Mouse (Mus musculus) macrophage (primary cell): ENCODE results near the gene Ccdc115. TPM values are rescaled to one million over a fixed set of nuclear protein-coding genes. Genes with fewer than 3 reads are reported as not detected.
A peak's percentile ranks its signal among the peaks of the same experiment; 100 is the strongest.

Source experiments
- H3K27ac ChIP-seq: fragments of 350-480 bp; formaldehyde crosslinking; 2 replicates; pipeline ENCODE4 v1.9.0; 2021
- H3K36me3 ChIP-seq: fragments of 350-480 bp; formaldehyde crosslinking; 2 replicates; pipeline ENCODE4 v1.9.0; 2021; ENCODE audit errors: inconsistent target
- H3K4me3 ChIP-seq: fragments of 350-480 bp; formaldehyde crosslinking; 2 replicates; pipeline ENCODE4 v1.9.0; 2021; ENCODE audit errors: inconsistent target
- H3K79me2 ChIP-seq: fragments of 350-480 bp; formaldehyde crosslinking; 2 replicates; pipeline ENCODE4 v1.9.0; 2021; ENCODE audit errors: inconsistent target
- WGBS: methylation state at CpG from one replicate; pipeline ENCODE4 v1.1.7; 2026; ENCODE audit warnings: inconsistent platforms; ENCODE audit not compliant: missing documents; 5-methylcytosine and 5-hydroxymethylcytosine counted together
- polyA plus RNA-seq: library from polyadenylated mRNA; stranded (reverse); fragments of 250-400 nt; gene quantifications from 3 replicates; pipeline ENCODE4 v1.2.4, GENCODE M21; 2018; ENCODE audit warnings: inconsistent platforms
- total RNA-seq, 78 experiments: library from RNA; depleted of rRNA; stranded (reverse); fragments of 250-400 nt; gene quantifications; 1 replicate in 9 of 78; 2 replicates in 24 of 78; 3 replicates in 43 of 78; 4 replicates in 2 of 78; pipeline ENCODE4 v1.2.4; 2018; ENCODE audit warnings: inconsistent platforms in 56 of 78

Gene Ccdc115
- total RNA-seq (2018; cell fraction: chromatin; rRNA removed): 10 to 100 TPM in 17 of 26 experiments, 1 to 10 TPM in 9; 3.7 to 37.4 (median 15.7) TPM
- total RNA-seq (2018; cell fraction: cytosol; rRNA removed): 10 to 100 TPM; 16.6 to 50.3 (median 38.0) TPM
- total RNA-seq (2018; cell fraction: nucleus; rRNA removed): 10 to 100 TPM in 22 of 26 experiments, 1 to 10 TPM in 4; 8.3 to 41.2 (median 16.2) TPM
- 47.2 to 87.1 TPM (median 69.5 TPM) in 3 replicates for polyA plus RNA-seq

- H3K36me3 ChIP-seq: peaks cover 32% of the 10 kb centered on the region
- peak within 1 kb of the TSS; percentile 75 for H3K4me3 ChIP-seq
- under 1% methylated on average over 47 of the region's 48 CpGs for WGBS
- H3K27ac ChIP-seq: peak within 1 kb of the TSS; percentile 92
- H3K79me2 ChIP-seq: peaks cover 40% of the 10 kb centered on the region
Measured at GRCm38 (mm10) chr1:34439215-34439960, at the start of gene Ccdc115, which contains the start of gene Imp4. Gene Ccdc115 (minus strand): TSS chr1:34439672. Gene Imp4 (plus strand): TSS chr1:34439851.

- H3K36me3 ChIP-seq: no peaks in the 10 kb centered on the region
- H3K27ac ChIP-seq: no peak overlapping the region
- 96% methylated on average over 3 of the region's 3 CpGs for WGBS
- no peak overlapping the region for H3K4me3 ChIP-seq
- no peaks in the 10 kb centered on the region for H3K79me2 ChIP-seq
Measured at GRCm38 (mm10) chr1:34487383-34487782, 47.9 kb upstream of the Ccdc115 start.

- no peaks in the 10 kb centered on the region for H3K36me3 ChIP-seq
- H3K4me3 ChIP-seq: peak overlapping the region; percentile 50
- no peaks in the 10 kb centered on the region for H3K79me2 ChIP-seq
- 2% methylated on average over 25 of the region's 25 CpGs for WGBS
- peak overlapping the region; percentile 74 for H3K27ac ChIP-seq
Measured at GRCm38 (mm10) chr1:34485461-34486188, 46.2 kb upstream of the Ccdc115 start.

- 35% methylated on average over 10 of the region's 10 CpGs for WGBS
- Histone ChIP-seq H3K36me3 (no peaks in the 10 kb centered on the region), H3K27ac (peak overlapping the region; percentile 74; the same call in 1 of the 2 replicates), H3K79me2 (no peaks in the 10 kb centered on the region), H3K4me3 (peak overlapping the region; percentile 50; the same call in 1 of the 2 replicates)
Measured at GRCm38 (mm10) chr1:34484470-34484869, 45.0 kb upstream of the Ccdc115 start.

- 15% methylated on average over 5 of the region's 5 CpGs for WGBS
- peak overlapping the region; percentile 15 for H3K27ac ChIP-seq
- no peaks in the 10 kb centered on the region for H3K79me2 ChIP-seq
- no peaks in the 10 kb centered on the region for H3K36me3 ChIP-seq
- no peak overlapping the region for H3K4me3 ChIP-seq
Measured at GRCm38 (mm10) chr1:34481920-34482669, 42.6 kb upstream of the Ccdc115 start.

- no peaks in the 10 kb centered on the region for H3K79me2 ChIP-seq
- peaks cover 6% of the 10 kb centered on the region for H3K36me3 ChIP-seq
- peak overlapping the region; percentile 34 for H3K27ac ChIP-seq
- 15% methylated on average over 5 of the region's 5 CpGs for WGBS
- H3K4me3 ChIP-seq: no peak overlapping the region
Measured at GRCm38 (mm10) chr1:34480801-34481200, 41.3 kb upstream of the Ccdc115 start.

GRCm38 (mm10) chr1:34478891-34479655 is 39.6 kb upstream of the Ccdc115 start:
- Histone ChIP-seq H3K79me2 (peaks cover 15% of the 10 kb centered on the region), H3K27ac (peak overlapping the region; percentile 17; the same call in 1 of the 2 replicates), H3K36me3 (peaks cover 13% of the 10 kb centered on the region), H3K4me3 (no peak overlapping the region)
- 18% methylated on average over 9 of the region's 11 CpGs for WGBS

- H3K4me3 ChIP-seq: peak overlapping the region; percentile 85
- H3K27ac ChIP-seq: peak overlapping the region; percentile 88
- 1% methylated on average over 42 of the region's 43 CpGs for WGBS
- peaks cover 17% of the 10 kb centered on the region for H3K36me3 ChIP-seq
- H3K79me2 ChIP-seq: peaks cover 43% of the 10 kb centered on the region
Measured at GRCm38 (mm10) chr1:34472427-34473300, 33.2 kb upstream of the Ccdc115 start.

- WGBS: 92% methylated on average over 5 of the region's 5 CpGs
- Histone ChIP-seq H3K4me3 (no peak overlapping the region), H3K27ac (no peak overlapping the region), H3K36me3 (0 out of 2 replicates have a peak, but pooled peaks cover 5% of the 10 kb centered on the region), H3K79me2 (peaks cover 35% of the 10 kb centered on the region)
Measured at GRCm38 (mm10) chr1:34469801-34470200, 30.3 kb upstream of the Ccdc115 start.

GRCm38 (mm10) chr1:34468500-34468899 is 29.0 kb upstream of the Ccdc115 start:
- H3K27ac ChIP-seq: peak overlapping the region; percentile 65
- 0 out of 2 replicates have a peak, but pooled peaks cover 5% of the 10 kb centered on the region for H3K36me3 ChIP-seq
- WGBS: 15% methylated on average over 4 of the region's 4 CpGs
- H3K4me3 ChIP-seq: no peak overlapping the region
- peaks cover 22% of the 10 kb centered on the region for H3K79me2 ChIP-seq

- H3K79me2 ChIP-seq: peaks cover 17% of the 10 kb centered on the region; the same call in 1 of the 2 replicates
- H3K36me3 ChIP-seq: 0 out of 2 replicates have a peak, but pooled peaks cover 5% of the 10 kb centered on the region
- WGBS: 12% methylated on average over 3 of the region's 3 CpGs
- no peak overlapping the region for H3K4me3 ChIP-seq
- H3K27ac ChIP-seq: peak overlapping the region; percentile 65
Measured at GRCm38 (mm10) chr1:34468051-34468450, 28.6 kb upstream of the Ccdc115 start.

GRCm38 (mm10) chr1:34465445-34465844 is 26.0 kb upstream of the Ccdc115 start:
- 51% methylated on average over 6 of the region's 6 CpGs for WGBS

More at GRCm38 (mm10) chr1:34465445-34465844, 26.0 kb upstream of the Ccdc115 start:
- Histone ChIP-seq H3K36me3 (0 out of 2 replicates have a peak, but pooled peaks cover 5% of the 10 kb centered on the region), H3K4me3 (no peak overlapping the region), H3K79me2 (no peaks in the 10 kb centered on the region), H3K27ac (peak overlapping the region; percentile 86)
